Mouse (Mus musculus) fat pad, adult 2 months (tissue): ENCODE measurements around the gene Pcdh8.

Experiments
- DNase-seq: peaks from one replicate; pipeline ENCODE4 v3.0.0-alpha.2; 2011; ENCODE audit warnings: low read depth, low spot score; ENCODE audit errors: extremely low read depth

Pcdh8 gene

DNA sequence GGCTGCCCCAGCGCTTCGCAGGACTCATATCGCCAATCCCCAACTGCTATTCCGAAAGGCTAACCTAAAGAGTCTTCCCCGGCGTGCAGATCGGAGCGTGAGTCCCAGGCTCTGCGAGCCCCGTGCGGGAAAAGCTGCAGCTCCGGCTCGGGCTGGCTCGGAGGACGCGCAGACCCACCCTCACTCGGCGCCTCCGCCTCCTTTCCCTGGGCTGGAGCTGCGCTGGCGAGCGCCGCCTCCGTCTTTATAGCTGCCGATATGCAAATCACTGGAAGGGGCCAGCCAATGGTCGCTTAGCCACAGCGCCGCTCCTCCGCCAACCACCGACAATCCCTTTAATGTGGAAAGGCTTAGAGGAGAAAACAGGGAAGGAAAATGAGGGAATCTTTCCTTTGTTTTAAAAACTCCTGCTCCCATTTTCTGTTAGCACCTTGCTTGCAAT is at the start of gene Pcdh8:
Gene Pcdh8 (minus strand): TSS at position 219 of the 442 bp plus-strand sequence.
- DNase-seq: no peak

GRCm38 (mm10) chr14:79814709-79815108 is 43.6 kb upstream of the Pcdh8 start:
- DNase-seq: no peak

DNA sequence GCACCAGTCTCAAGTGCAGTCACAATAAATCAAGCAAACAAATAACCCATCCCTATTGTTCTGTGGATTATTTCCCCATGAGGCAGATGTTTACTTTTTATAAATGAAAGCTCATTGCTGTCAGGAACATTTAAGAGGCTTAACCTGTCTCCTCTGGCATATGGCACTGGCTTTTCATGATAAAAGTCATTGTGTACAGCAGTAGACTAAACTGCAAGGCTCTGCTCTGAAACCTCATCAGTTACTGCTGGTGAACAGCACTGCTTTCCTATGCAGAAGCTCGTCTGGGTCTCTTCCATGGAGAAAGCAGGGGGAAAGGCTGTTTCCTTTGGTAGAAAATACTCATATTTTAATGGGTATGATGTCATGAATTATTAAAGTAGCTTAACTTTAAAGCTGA is 43.0 kb upstream of the Pcdh8 start:
- no peak for DNase-seq

- no peak for DNase-seq
Observed at GRCm38 (mm10) chr14:79793179-79793578, 22.1 kb upstream of the Pcdh8 start.

GRCm38 (mm10) chr14:79789535-79789934 is 18.4 kb upstream of the Pcdh8 start:
- no peak for DNase-seq

- no peak for DNase-seq
Observed at GRCm38 (mm10) chr14:79788656-79789204, 17.6 kb upstream of the Pcdh8 start.

DNA sequence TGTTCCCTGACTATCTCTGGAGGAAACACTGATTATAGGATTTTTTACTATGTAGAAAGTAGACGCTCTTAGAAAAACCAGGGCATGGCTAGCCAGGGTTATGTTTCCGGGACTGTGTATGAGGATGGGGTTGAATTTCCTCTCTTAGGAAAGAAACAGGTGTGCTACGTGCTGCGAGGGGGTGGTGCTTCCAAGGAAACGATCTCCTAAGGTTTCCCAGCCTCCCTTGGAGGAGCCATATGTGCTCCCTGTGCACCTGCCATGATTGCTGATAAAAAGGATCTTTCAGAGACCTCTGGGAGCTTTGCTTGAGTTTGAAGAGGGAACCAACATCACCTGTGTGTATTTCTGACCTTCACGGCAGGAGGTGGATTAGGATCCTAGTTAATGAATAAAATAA is 16.8 kb upstream of the Pcdh8 start:
- DNase-seq: no peak

DNA sequence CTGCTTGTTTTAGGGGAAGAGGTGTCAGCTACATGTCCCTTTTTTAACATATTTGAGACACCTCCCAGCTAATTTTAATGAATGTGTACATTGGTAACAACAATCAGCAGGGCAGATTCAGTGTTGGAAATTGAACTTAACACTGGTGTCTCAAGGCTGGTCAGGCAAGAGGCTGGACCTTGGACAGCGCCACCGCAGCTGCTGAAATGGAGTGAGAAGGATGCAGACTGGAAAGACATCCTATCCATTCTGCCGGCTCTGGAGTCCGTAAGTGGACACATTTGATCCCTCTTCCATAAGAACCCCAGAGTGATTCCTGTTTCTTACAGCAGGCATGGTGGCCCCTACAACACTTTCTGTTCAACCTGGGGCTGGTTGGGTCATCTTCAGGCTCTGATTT is 14.3 kb upstream of the Pcdh8 start:
- DNase-seq: no peak

DNA sequence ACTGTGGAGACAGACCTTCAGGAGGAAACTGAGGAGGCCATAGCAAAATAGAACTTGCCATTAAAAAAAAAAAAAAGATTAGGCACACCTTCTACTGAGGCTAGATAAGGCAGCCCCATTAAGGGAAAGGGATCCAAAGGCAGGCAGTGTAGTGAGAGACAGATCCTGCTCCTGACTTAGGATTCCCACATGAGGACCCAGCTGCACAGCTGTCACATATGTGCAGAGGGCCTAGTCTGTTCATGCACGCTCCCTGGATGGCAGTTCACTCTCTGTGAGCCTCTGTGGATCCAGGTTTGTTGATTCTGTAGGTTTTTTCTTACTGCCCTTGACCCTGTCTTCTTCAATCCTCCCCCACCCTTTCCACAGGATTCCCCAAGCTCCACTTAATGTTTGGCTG is 9.8 kb upstream of the Pcdh8 start:
- DNase-seq: no peak

DNA sequence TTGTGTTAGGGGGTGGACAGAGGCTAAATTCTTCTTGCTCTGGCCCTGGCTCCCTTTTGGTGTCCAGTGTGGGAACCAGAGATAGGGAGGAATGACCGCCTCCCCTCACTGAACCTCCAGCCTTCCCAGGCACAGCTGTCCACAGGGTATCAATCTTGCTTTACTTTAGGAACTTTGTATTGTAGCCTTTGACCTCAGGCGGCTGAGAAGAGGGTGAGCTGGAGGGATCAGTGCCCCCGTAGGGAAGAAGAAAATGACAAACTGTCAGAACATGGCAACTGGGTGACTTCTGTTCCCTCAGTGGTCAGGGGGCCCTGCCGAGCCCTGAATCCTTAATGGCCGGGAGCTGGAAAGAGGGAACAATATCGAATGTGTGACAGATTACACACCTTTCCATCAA is 9.2 kb upstream of the Pcdh8 start:
- no peak for DNase-seq

DNA sequence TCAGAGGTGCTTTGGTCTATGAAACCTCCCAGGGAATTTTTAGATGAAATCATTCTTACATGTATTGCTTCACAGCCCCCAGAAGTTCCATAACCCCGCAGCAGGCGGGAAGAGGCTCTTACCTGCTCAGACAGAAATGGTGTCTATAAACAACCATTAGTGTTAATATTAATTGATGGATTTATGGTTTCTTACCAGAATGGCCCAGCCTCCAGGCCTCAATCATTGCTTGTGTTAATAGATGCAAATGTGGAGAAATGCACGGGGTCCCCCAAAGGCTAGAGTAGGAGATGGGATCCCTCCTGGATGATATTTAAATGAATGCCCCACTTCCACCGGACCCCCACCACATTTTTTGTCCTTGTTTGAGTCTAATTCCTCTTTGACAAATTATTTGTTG is 8.7 kb upstream of the Pcdh8 start:
- DNase-seq: no peak

DNA sequence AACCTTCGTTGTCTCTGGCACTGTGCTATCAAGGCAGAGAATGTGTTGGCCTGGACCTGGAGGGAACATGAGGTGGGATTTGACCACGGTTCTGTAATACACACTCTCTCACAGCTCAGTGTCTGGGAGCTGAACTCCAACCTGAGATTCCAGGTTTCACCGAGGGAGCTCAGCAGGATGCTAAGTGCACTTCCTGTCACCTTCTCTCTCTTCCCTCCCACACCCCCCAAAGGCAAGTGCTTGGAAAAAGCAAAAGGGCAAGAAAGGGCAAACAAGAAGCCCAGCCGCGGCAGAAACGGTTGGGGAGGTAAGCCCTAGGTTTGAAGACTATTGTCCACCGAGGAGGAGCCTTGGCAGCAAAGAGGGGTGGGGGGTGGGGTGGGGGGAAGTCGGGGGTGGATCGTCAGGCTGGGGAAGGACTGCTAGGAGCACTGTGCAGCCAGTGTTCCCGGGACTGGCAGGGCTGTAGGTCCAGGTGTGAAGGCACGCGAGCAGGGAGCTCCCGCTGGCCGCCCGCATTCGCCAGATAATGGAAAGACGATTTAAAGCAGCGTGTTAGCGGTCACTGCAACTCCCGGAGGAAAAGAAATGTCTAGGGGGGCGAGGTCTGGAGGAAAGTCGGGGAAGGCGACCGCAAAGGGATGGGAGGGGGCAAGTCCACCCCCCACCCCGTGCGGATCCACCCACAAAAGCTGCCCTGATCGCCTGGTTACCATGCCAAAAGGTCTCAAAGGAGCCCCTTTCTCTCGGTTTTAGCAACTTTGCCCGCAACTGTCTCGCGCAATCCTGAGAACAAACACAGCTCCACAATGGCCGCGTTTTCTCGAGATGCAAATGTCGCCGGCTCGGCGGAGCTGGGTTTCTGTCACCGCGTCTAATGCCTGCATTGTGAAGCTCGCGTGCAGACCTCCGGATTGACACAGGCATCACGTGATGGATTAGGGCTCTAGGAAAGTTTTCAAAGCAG is 2.6 kb upstream of the Pcdh8 start:
- DNase-seq: no peak

DNA sequence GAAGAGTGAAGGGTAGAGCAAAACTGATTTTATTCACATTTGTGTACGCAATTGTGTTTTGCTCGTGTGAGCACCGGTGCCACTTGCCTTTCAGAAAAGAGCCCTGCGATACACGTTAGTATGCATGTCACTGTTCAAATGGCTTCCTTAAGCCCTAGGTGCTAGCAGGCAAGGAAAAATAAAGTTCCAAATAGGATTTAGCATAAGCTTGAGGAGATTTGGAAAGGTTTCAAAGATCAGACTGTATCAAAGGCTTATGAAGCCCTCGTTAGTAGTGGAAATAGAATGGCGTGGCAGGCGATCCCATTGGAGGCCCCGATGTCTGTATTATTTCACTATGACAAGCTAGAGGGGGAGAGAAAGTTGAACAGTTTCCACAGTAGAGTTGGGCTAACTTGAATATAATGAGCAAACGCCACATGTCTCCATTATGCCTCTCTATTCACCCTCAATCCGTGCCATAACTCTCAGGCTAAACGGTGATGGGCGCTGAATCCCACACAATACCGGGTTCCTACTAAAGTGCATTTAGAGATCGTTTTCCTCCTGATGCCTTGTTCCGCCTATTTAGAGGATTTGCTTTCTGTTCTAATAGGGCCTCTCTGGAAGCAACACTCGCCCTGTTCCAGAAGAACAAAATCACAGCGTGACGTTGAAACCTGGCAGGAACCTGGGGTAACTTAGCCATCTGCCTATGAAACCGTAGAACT is 845 bp upstream of the Pcdh8 start:
- no peak for DNase-seq

GRCm38 (mm10) chr14:79770306-79771093 is 612 bp downstream of the Pcdh8 start:
- no peak for DNase-seq

- no peak for DNase-seq
Observed at GRCm38 (mm10) chr14:79769618-79770017, 1.5 kb downstream of the Pcdh8 start.

DNA sequence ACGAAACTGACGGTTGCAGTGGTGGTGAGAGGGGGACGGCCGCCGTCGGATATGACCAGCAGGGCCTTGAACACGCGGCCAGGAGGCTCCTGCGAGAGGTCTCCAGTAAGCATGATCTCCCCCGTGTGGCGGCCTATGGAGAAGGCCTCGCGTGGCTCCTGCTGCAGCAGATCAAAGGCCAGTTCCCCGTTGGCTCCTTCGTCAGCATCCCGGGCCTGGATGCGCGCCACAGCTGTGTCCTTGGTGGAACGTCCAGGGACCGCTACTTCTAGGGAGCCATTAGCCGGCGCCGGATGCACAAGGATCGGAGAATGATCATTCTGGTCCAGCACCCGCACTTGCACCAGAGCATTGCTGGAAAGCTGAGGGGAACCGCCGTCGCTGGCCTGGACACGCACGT is 2.1 kb downstream of the Pcdh8 start:
- no peak for DNase-seq

DNA sequence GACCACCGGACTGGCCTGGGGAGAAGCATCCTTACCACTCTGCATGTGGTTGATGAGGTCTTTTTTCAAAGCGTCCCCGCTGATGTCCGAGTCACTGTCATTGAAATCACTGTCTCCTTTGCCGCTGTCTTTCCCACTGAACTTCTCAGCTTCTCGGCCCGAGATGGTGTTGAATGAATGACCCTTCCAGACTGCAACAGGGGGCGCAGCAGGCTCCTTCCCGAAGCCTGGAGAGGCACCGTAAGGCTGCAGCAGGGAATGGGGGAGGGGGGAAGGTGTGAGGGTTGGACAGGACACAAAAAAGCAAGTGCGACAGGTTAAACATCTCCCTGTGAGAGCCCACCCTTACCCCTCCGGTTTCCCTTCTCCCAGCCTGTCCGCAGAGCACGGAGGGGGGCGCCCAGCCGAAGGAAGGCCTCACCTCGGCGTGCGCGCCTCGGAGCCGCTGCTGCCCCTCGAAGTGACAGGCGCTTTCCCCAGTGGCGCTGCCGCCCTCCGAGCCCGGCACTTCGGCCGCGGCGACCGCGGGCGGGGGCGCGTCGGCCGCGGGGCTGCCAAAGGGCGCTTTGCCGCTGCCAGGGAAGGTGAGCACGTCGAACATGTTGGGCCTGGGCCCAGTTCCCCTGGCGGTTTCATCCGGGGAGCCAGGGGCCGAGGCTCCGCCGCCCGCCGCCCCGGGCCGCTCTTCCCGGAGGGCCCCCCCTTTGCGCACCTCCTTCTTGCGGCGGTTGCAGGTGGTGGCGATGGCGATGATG is 2.9 kb downstream of the Pcdh8 start:
- no peak for DNase-seq

- no peak for DNase-seq
Observed at GRCm38 (mm10) chr14:79767601-79768000, 3.5 kb downstream of the Pcdh8 start.

GRCm38 (mm10) chr14:79765196-79765765 is 5.8 kb downstream of the Pcdh8 start:
- DNase-seq: no peak
